Mouse (Mus musculus): ENCODE measurements around the gene Gm21797.
"Not testable (repeated sequence)": the region's sequence is repeated elsewhere in the genome, so short reads cannot be mapped to it uniquely, and the experiment has no call there.

Gene Gm21797

DNA sequence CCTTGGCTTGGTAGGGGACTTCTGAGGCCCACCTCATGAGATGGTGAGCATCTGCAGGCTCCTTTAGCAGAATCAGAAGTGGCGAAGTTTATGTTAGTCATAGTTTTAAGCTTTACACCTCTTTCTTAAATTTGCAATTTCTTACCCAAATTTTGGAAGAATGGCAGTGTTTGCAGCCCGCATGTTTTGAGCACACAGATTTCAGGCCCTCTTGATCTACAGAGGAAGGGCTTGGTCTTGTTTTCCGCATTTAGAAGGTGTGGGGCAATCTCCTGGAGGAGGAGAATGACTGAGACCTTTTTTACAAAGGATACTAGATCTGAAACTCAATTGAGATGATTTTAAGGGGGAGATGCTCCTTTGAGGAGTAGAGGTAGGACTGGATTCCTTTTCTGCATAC is at the start of gene Gm21797:
Gm21797 (minus strand) TSS at position 101 of the 400 bp plus-strand sequence.
- in situ Hi-C loops (cut with MboI, MseI) = not testable (repeated sequence)

DNA sequence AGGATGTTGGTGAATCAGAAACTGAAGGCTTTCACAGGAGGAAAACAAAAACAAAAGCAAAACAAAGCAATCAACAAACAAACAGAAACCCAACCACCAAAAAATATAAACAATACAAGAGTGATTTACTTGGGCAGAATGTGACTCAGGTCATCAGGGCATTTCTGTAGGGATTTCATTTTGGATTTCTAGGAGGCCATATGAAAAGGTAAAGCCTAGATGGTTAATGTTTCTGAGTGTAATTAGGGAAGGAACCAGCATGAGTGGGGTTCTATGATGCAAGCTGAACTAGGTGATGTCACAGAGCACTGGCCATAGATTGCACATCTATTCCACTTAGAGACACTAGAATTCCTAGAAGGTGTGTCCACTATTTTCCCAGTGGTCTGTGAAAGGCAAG is 29.0 kb upstream of the Gm21797 start, which contains the start of gene Gm20795:
Gm20795 (plus strand) TSS at position 301 of the 400 bp plus-strand sequence.
- in situ Hi-C loops (cut with MboI, MseI) = not testable (repeated sequence)

Measured in T-helper 17 cell (primary cell).